Mouse (Mus musculus) layer of hippocampus, adult 8-10 months (tissue): ENCODE data around the gene Bcl9. TPM values are rescaled to one million over a fixed set of nuclear protein-coding genes. Genes with fewer than 3 reads are reported as not detected.

Source experiments
- DNase-seq, 2 experiments: peaks; one replicate each; pipeline ENCODE4 v3.0.0; 2022; ENCODE audit warnings: low spot score in 2 of 2
- total RNA-seq, 4 experiments: library from RNA; stranded (reverse); gene quantifications; 2 replicates each; pipeline ENCODE4 v1.2.4; 2022

Bcl9 gene
- total RNA-seq, 4 experiments from 2014 or later: 59.3 to 69.9 (median 65.3) TPM

DNA sequence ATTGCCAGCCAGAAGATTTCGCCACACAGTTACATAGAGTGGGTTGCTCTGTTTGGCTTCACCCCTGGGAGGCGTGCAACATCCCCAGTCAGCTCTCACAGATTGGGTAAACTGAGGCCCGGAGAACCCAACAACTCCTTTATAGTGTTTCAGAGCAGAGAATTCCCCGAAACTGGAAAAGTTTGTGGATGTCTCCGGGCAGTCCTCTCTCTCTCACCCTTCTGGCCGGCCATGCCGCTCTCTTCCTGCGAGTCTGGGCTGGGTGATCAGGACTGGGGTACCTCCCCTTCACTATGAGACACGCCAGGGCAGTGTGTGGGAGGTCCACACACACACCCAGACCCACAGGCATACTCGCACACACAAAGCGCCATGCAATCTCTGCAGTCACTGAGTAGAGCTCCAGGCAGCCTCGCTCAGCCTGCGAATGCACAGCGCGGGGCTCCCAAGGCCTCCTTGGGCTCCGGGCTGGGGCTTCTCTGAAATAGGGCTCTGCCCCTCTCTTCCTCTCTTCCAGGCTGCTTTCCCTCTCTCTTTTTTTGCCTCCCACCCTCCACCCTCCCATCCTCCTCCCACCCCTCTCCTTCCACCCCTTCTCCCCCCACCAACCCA, 670 bp downstream of the Bcl9 start:
- DNase-seq: peak; percentile 30 to 51

DNA sequence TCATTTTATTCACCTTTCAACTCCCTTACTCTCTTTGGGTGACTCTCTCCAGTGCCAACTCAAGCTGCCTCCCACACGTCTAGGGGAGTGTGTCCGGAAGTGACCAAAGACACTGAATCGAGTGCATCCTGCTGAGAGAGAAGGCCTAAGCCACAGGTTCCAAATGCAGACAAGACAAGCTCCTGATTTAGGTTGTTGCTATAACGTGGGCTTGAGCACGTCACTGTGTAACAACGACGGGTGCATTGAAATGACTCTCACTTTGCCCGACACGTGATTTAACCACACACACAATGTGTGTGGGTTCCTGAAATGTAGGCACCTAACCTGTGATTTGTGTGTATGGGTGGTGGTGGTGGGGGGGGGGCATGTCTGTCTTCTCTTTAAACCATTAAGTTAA, 3.4 kb downstream of the Bcl9 start:
- no peak for DNase-seq

GRCm38 (mm10) chr3:97284878-97285277, 12.8 kb downstream of the Bcl9 start:
- DNase-seq: no peak

GRCm38 (mm10) chr3:97284056-97284455, 13.7 kb downstream of the Bcl9 start:
- DNase-seq: no peak

- DNase-seq: no peak
Measured at GRCm38 (mm10) chr3:97281426-97281825, 16.3 kb downstream of the Bcl9 start.

DNA sequence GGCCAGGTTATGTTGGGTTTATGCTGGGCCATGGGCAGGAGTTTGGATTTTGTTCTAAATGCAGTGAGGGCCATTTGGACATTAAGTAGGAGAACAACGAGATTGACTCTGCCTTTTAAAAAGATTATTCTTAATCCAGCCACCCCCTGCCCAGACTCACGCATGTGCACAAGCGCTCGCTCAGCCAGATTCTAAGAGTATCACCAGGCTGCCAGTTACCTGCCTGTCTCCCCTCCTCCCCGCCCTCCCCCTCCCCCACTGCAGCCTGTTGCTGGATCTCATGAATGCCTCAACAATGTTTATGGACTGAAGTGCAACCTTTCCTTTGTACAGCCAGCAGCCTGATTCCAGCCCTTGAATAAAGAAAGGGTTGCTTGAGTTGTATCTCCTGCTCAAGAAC, 22.0 kb downstream of the Bcl9 start:
- no peak for DNase-seq

DNA sequence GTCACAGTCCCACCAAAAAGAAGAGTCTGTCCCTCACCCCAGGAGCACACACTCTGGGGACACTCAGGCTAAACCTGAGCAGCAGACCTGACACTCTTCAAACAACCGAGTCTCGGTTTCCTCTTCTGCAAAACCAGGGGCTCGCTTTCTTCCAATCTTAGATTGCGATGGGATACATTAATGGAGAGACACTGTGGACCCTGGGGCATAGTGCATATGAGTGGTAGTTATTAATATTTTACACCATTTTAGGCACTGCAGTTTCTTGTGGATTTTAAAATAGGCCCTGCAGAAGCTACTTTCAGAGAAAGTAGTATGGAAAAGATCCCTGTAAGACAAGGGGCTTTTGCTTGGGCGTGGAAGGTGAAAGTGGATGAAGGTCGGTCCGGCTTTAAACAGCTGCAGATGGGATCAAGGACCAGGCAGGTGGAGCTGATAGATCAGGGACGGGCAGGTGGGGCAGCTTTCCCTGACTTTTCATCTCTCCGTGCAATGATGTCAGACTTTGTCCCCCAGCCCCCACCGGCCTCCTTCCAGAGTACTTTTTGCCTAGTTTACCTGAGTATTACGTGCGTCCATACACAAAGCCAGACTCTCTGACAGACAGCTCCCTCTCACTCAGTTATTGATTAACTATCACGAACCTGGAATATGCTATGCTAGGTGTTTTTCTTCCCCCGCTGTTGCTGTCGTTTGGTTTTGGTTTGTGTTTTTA, 23.0 kb downstream of the Bcl9 start:
- no peak for DNase-seq

GRCm38 (mm10) chr3:97273876-97274275, 23.8 kb downstream of the Bcl9 start:
- no peak for DNase-seq

DNA sequence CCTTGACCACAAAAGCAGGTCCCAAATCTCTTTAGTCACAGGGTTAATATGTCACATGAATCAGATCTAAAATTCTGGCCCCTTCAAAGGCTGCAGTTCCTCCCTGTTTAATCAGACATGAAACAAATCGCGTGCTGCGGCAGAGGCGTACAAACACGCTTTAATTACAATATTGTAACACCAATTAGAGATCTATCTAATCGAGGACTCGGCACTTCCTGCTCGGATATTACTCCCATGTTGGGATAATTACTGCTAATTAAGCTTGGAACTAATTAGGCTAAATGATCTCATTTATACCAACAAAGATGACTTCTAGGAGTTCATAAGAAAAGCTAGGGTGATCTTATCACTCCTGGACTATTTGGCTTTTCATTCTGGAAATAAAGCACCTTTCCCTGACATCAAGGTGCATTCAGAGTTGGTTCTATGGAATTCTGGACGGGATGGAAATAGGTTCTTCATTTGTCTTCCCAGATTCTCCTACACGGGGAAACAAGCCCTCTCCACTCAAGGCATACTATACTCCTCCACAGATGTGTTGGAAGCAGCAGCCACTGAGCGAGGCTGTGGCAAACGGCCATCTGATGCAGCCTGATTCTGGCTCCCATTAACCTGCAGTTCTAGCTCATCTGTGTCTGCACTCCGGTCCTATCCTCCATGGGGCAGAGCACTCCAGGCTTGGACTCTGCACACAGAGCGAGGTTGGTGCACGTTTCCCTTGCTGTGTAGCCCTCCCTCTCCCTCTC, 31.9 kb downstream of the Bcl9 start:
- DNase-seq: no peak

DNA sequence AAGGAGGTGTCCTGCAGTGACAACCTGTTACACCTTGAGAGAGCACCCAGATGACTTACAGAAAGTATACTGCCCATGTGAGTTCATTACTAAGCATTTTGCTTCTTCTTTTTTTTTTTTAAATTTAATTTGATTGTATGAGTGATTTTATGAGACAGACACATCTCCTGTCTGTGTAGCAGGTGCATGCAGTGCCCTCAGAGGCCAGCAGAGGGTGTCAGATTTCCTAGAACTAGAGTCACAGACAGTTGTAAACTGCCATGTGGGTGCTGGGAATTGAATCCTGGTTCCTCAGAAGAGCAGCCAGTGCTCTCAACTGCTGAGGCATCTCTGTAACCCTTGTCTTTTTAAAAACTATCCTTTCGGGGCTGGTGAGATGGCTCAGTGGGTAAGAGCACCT, 35.5 kb downstream of the Bcl9 start:
- no peak for DNase-seq

DNA sequence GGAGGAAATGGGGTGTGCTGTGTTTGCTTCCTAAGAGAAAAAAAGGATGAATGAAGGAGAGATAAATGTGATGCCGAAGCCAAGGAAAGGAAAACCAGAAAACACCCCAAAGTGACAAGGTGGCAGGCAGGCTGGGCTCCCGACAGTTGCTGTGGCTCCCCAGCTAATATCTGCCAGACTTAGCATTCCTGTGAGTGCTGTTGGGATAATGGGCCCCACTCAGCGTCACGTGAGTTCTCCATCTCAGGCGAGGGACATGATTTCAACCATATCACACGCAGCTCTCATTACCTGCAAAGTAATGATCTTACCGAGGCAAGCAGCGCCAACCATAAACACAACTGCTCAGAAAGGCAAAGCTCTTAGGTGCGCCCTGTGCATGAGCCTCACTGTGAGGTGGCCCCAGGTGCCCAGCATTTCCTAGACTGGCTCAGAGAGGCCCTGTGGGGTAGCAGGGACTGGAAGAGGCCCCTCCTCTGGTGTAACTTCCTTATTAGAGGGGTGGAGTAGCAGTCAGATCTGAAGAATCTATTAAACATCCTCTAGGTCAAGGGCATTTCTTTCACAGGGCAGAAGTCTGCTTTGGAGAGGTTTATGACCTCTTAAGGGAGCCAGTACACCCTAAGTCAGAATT, 41.9 kb downstream of the Bcl9 start:
- no peak for DNase-seq

DNA sequence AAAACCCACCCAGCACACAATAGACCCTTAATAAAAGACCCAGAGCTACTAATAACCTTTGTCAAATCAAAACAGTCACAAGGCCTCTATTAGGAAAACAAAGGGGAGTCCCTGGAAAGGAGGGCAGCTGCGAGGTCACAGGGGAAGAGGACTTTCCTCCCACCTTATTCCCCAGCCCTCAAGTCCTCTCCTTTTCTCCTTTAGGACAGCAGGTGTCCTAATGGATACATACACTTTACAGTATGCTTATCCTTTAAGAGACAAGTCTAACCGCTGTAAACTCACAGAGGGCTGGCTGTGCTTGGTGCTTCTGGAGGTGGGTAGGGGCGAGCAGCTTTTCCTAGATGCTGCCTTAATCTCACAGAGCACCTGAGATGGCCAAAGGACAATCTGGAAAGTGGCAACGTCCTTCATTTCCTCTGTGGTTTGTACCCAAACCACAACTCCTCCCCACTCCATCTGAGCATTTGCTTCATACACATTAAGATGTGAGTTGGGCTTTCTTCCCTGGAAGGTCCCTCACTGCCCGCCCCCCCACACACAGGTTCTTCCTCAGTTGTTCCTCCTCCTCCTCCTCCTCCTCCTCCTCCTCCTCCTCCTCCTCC, 42.8 kb downstream of the Bcl9 start:
- DNase-seq: no peak

GRCm38 (mm10) chr3:97253823-97254600, 43.7 kb downstream of the Bcl9 start:
- no peak for DNase-seq

DNA sequence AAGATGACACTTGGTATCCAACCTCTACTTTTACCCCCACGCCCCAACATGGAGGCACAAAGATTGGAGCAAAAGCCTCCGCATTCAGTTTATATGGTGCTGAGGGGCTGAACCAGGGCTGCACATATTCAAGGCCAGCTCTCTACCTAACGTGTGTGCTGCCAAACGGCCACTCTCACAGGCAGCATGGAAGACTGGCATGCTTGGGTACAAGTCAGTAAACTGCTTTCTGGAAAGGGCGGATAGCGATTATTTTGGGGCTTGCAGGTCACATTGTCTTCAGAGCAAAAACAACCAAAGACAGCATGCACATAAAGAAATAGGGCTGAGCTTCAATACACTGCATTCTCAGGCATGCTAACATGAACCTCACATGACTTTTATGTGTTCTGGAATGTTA, 44.8 kb downstream of the Bcl9 start:
- no peak for DNase-seq

- no peak for DNase-seq
Measured at GRCm38 (mm10) chr3:97242629-97243167, 55.0 kb downstream of the Bcl9 start.

DNA sequence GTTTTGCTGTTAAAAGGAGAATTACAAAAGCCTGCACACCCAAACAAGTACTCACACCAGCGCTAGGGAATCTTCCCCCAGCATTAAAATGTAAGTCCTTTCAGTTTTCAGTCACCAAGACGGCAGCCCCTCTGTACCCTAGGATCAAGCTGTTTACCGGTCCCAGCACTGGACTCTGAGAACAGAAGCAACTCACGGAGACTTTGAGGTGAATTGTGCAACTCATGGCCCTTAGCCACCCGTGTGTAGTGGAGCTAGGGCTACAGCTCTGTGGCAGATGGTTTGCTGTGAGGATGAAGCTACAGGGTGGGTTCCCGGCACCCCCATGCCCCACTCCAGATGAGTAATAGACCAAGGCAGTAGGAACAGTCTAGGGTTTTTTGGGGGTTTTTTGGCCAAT, 55.9 kb downstream of the Bcl9 start:
- no peak for DNase-seq

DNA sequence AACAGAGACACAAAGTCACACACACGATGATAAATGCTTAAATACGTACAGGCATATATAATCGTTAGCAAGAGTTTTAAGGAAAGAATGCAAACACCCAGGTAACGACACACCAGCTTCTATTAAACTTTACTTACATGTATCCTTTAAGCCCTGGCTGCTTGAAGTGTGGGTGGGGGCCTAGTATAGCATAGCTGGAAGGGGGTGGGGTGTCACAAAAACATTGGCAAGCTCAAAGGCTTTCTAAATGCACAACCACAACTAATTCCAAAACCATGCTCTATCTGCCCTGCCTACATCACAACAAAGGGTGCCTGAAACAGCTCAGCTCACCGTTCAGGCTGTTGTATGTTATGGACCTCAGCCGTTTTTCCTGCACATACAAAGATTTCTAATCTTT, 57.9 kb downstream of the Bcl9 start:
- DNase-seq: no peak

DNA sequence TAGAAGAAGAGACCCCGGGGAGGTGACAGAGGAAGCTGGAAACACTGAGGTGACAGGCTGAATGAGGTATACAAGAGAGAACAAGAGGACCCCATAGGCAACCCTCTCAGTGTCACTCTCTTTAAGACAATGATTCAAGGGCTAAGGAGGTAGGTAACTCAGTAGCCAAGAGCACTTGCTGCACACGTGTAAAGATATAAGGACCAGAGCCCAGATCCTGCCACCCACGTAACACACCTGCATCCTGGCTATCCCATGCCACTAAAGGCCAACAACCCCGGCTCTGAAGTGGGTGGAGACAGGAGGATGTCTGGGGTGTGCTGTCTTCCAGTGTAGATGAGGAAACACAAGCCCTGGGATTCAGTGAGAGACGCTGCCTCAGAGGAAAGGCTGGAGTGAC, 58.4 kb downstream of the Bcl9 start:
- DNase-seq: no peak

DNA sequence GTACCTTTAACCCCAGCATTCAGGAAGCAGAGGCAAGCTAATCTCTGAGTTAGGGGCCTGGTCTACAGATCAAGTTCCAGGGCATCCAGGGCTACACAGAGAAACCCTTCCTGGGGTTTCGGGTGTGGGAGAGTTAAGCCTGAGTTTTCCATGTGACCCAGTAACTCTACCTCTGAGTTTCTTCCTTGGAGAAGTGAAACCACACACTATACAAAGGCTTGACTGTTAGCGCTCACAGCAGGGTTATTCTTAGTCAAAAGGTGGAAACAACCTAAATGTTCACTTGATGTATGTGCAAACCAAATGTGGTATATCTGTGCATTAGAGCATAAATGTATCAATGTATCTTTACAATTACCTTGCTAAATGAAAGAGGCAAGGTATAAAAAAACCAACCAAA, 59.2 kb downstream of the Bcl9 start:
- no peak for DNase-seq

DNA sequence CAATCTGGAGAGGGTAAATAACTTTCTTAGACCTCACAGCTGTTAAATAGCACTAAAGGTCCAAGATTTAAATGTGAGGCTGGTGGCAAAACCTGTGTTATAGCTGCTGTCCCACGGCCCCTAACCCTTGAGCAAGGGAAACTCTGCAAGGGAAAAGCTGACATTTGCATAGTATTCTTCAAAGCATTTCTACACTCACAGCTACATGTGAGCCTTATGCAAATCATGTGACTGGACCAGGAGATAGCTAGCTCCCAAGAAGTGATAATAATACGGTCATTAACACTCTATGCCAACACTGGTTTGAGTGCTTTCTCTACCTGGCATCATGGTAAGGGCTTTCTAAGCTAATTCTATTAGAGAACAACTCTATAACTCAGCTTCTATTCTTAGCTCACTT, 60.3 kb downstream of the Bcl9 start:
- no peak for DNase-seq

GRCm38 (mm10) chr3:97234797-97235196, 62.9 kb downstream of the Bcl9 start:
- no peak for DNase-seq
